Mouse (Mus musculus): ENCODE measurements around the gene Fbxo24. TPM values are rescaled to one million over a fixed set of nuclear protein-coding genes. Genes with fewer than 3 reads are reported as not detected.

Fbxo24 gene
- polyA plus RNA-seq, 2 experiments = 0.15 to 0.24 TPM

GRCm38 (mm10) chr5:137649251-137649650, 20.4 kb upstream of the Fbxo24 start:
- WGBS = 25% methylated on average over 4 of the region's 4 CpGs
- Histone ChIP-seq H3K9me3 (ENCODE audit: control insufficient read depth, low read length) (no peaks in the 10 kb centered on the region), H3K9ac (ENCODE audit: low read depth, low read length, severe bottlenecking) (no peak overlapping the region), H3K4me3 (replicated peaks; ENCODE audit: low read length) (no peak overlapping the region), H3K27ac (replicated peaks; ENCODE audit: low read depth, low read length) (0 out of 2 replicates have a peak overlapping the region, but pooled peaks have one; percentile 33), H3K4me1 (ENCODE audit: control insufficient read depth, insufficient read depth, low read length) (peaks cover 30% of the 10 kb centered on the region), H3K36me3 (ENCODE audit: control insufficient read depth, insufficient read depth, low read length) (peaks cover 18% of the 10 kb centered on the region; the same call in 1 of the 2 replicates), H3K27me3 (ENCODE audit: control insufficient read depth, insufficient read depth, low read length) (peaks cover 20% of the 10 kb centered on the region), H3K4me2 (replicated peaks; ENCODE audit: low read depth, low read length, severe bottlenecking) (no peak overlapping the region)
- no peak for TF ChIP-seq POLR2A (IDR thresholded peaks at IDR 0.05; ENCODE audit: borderline replicate concordance, extremely low read depth, insufficient read depth, insufficient read length)
- no peak for ATAC-seq (ENCODE audit: low FRiP score, low read depth)
- no peak for DNase-seq (ENCODE audit: low spot score)

DNA sequence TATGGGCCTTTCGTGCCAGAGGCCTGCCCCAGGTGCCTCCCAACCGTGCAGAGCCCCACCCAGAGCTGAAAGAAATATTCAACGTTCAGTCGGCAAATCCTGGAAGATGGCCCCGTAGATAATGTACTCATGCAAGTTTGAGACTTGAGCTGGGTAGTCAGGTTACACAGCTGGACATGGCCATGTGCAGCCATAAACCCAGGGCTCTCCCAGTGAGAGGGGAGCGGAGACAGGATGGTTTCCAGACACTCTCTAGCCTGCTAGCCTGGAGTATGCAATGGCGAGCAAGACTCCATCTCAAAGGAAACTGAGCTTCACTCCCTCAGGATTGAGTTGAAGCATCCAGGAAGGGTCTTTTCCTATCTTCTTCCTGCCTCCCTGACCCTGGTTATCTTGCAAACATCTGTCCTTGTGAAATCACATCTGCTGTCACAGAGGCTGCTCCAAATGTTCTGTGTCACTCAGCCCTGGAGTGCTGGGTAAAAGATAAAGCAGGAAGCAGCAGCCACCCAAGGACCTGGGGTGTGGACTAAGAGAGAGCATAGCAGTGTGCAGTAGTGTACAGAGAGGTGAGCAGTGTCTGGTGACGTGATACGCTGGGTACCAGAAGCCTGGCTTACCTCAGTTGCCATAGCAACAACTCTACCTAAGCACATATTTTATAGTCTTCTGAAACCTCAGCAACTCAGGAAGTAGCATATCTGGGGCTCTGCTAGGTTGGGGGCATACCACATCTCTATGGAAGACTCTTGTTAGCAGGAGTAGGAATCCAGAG, 19.2 kb upstream of the Fbxo24 start:
- no peak overlapping the region for H3K9ac ChIP-seq (ENCODE audit: low read depth, low read length, severe bottlenecking)
- no peak overlapping the region for H3K4me3 ChIP-seq (replicated peaks; ENCODE audit: low read length)
- H3K4me1 ChIP-seq (ENCODE audit: control insufficient read depth, insufficient read depth, low read length) = peaks cover 30% of the 10 kb centered on the region
- H3K27ac ChIP-seq (replicated peaks; ENCODE audit: low read depth, low read length) = no peak overlapping the region
- 0 out of 2 replicates have a peak, but pooled peaks have one; percentile 35 for ATAC-seq (ENCODE audit: low FRiP score, low read depth)
- 18% methylated on average over 9 of the region's 9 CpGs for WGBS
- no peak for TF ChIP-seq POLR2A (IDR thresholded peaks at IDR 0.05; ENCODE audit: borderline replicate concordance, extremely low read depth, insufficient read depth, insufficient read length)
- H3K4me2 ChIP-seq (replicated peaks; ENCODE audit: low read depth, low read length, severe bottlenecking) = no peak overlapping the region
- H3K36me3 ChIP-seq (ENCODE audit: control insufficient read depth, insufficient read depth, low read length) = peaks cover 8% of the 10 kb centered on the region; the same call in 1 of the 2 replicates
- no peak for DNase-seq (ENCODE audit: low spot score)
- peaks cover 21% of the 10 kb centered on the region for H3K27me3 ChIP-seq (ENCODE audit: control insufficient read depth, insufficient read depth, low read length)
- no peaks in the 10 kb centered on the region for H3K9me3 ChIP-seq (ENCODE audit: control insufficient read depth, low read length)

DNA sequence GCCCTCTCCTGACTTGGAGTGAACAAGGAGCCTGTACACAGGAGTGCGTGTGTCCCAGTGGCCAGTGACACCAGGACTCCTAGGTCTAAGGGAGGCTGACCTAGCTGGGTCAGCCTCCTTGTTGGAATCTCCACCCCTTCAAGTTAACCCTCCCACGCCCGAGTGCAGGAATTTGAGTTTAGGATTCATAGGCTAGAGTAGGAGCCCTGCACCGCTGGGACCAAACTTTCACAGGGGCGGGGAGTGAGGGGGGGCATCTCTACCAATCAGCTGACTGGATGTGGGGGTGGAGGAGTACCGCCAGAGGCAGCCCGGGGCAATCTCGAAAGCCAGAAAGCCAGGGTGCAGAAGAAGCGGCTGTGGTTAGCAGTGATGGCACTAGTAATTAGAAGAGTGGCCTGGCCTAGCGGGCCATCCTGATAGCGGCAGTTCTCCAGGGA, 16.9 kb upstream of the Fbxo24 start, which contains the start of gene Irs3:
Gene Irs3 (minus strand): TSS at position 63 of the 440 bp plus-strand sequence.
- peak within 1 kb of the TSS; percentile 46 for H3K9ac ChIP-seq (ENCODE audit: low read depth, low read length, severe bottlenecking)
- ATAC-seq (ENCODE audit: low FRiP score, low read depth) (no peak), DNase-seq (ENCODE audit: low spot score) (no peak)
- H3K9me3 ChIP-seq (ENCODE audit: control insufficient read depth, low read length) = no peaks in the 10 kb centered on the region
- peaks cover 30% of the 10 kb centered on the region for H3K4me1 ChIP-seq (ENCODE audit: control insufficient read depth, insufficient read depth, low read length)
- H3K27ac ChIP-seq (replicated peaks; ENCODE audit: low read depth, low read length) = no peak within 1 kb of the TSS
- H3K4me3 ChIP-seq (replicated peaks; ENCODE audit: low read length) = peak within 1 kb of the TSS; percentile 29
- H3K4me2 ChIP-seq (replicated peaks; ENCODE audit: low read depth, low read length, severe bottlenecking) = peak within 1 kb of the TSS; percentile 46
- no peak for TF ChIP-seq POLR2A (IDR thresholded peaks at IDR 0.05; ENCODE audit: borderline replicate concordance, extremely low read depth, insufficient read depth, insufficient read length)
- H3K36me3 ChIP-seq (ENCODE audit: control insufficient read depth, insufficient read depth, low read length) = peaks cover 21% of the 10 kb centered on the region
- H3K27me3 ChIP-seq (ENCODE audit: control insufficient read depth, insufficient read depth, low read length) = peaks cover 21% of the 10 kb centered on the region
- 21% methylated on average over 11 of the region's 11 CpGs for WGBS

DNA sequence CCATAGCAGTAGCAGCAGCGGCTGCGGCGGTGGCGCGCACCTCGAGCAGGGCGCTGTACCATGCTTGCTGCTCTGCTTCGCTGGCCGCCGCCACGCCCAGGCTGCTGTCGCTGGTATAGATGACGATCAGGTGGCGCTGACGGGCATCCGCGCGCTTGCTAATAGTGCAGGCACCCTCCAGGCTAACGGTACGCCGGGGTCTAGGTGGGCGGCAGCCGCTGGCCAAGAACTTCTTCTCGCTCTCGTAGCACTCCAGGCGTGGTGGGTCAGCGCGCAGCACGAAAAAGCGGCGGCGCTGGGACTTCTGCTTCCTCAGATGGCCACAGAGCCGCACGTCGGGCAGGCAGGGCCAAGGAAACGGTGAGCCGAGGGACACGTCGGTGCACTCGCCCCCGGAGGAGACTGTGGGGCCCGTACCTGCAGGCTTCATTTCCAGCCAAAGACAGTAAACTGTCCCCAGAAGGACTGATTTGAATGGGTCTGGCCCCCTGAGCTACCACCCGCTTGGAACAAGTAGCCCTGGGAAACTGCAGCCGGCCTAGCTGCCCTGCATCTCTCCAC, 16.4 kb upstream of the Fbxo24 start:
- Histone ChIP-seq H3K9ac (ENCODE audit: low read depth, low read length, severe bottlenecking) (peak overlapping the region; percentile 46), H3K27ac (replicated peaks; ENCODE audit: low read depth, low read length) (no peak overlapping the region), H3K36me3 (ENCODE audit: control insufficient read depth, insufficient read depth, low read length) (peaks cover 26% of the 10 kb centered on the region), H3K9me3 (ENCODE audit: control insufficient read depth, low read length) (no peaks in the 10 kb centered on the region), H3K4me3 (replicated peaks; ENCODE audit: low read length) (peak overlapping the region; percentile 29), H3K4me2 (replicated peaks; ENCODE audit: low read depth, low read length, severe bottlenecking) (peak overlapping the region; percentile 46), H3K27me3 (ENCODE audit: control insufficient read depth, insufficient read depth, low read length) (peaks cover 21% of the 10 kb centered on the region), H3K4me1 (ENCODE audit: control insufficient read depth, insufficient read depth, low read length) (peaks cover 30% of the 10 kb centered on the region)
- no peak for TF ChIP-seq POLR2A (IDR thresholded peaks at IDR 0.05; ENCODE audit: borderline replicate concordance, extremely low read depth, insufficient read depth, insufficient read length)
- whole genome bisulfite sequencing = 3% methylated on average over 44 of the region's 44 CpGs
- DNase-seq (ENCODE audit: low spot score) (no peak), ATAC-seq (ENCODE audit: low FRiP score, low read depth) (no peak)

DNA sequence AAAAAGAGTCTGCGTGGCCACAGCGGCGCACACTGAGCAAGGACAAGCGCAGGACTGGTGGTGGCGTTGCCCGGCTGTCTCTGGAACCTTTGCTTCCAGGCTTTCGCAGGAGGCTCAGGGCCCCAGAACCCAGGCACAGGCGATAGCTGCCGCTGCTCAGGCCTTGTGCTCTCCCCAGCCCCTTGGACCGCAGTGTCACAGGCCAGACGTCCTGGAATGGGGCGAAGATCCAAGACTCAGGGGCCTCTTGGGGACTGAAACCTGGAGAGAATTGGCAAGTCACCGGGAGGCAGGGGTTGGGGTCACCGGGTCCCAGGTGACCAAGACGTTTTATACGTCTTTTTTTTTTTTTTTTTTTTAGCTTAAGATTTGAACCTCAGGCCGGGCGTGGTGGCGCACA, 15.7 kb upstream of the Fbxo24 start:
- no peak overlapping the region for H3K27ac ChIP-seq (replicated peaks; ENCODE audit: low read depth, low read length)
- no peak for TF ChIP-seq POLR2A (IDR thresholded peaks at IDR 0.05; ENCODE audit: borderline replicate concordance, extremely low read depth, insufficient read depth, insufficient read length)
- peaks cover 21% of the 10 kb centered on the region for H3K27me3 ChIP-seq (ENCODE audit: control insufficient read depth, insufficient read depth, low read length)
- H3K9ac ChIP-seq (ENCODE audit: low read depth, low read length, severe bottlenecking) = 0 out of 2 replicates have a peak overlapping the region, but pooled peaks have one; percentile 28
- H3K4me1 ChIP-seq (ENCODE audit: control insufficient read depth, insufficient read depth, low read length) = peaks cover 24% of the 10 kb centered on the region
- H3K9me3 ChIP-seq (ENCODE audit: control insufficient read depth, low read length) = no peaks in the 10 kb centered on the region
- WGBS = 35% methylated on average over 19 of the region's 19 CpGs
- DNase-seq (ENCODE audit: low spot score) = no peak
- ATAC-seq (ENCODE audit: low FRiP score, low read depth) = no peak
- no peak overlapping the region for H3K4me2 ChIP-seq (replicated peaks; ENCODE audit: low read depth, low read length, severe bottlenecking)
- H3K36me3 ChIP-seq (ENCODE audit: control insufficient read depth, insufficient read depth, low read length) = peaks cover 32% of the 10 kb centered on the region
- H3K4me3 ChIP-seq (replicated peaks; ENCODE audit: low read length) = peak overlapping the region; percentile 29; the same call in 1 of the 2 replicates
